Mouse (Mus musculus): ENCODE data around the gene Nxpe4.

Nxpe4 gene

GRCm38 (mm10) chr9:48161505-48162192 is at the start of gene Nxpe4:
Gene Nxpe4 (plus strand): TSS chr9:48162023.
- DNase-seq (ENCODE audit: low read depth, low spot score): peak; percentile 92

GRCm38 (mm10) chr9:48126815-48127214 is 35.0 kb upstream of the Nxpe4 start:
- no peak for DNase-seq (ENCODE audit: low read depth, low spot score)

GRCm38 (mm10) chr9:48137507-48137906 is 24.3 kb upstream of the Nxpe4 start:
- DNase-seq (ENCODE audit: low read depth, low spot score): peak; percentile 59

- peak; percentile 8 for DNase-seq (ENCODE audit: low read depth, low spot score)
Observed at GRCm38 (mm10) chr9:48140485-48141411, 21.1 kb upstream of the Nxpe4 start.

- no peak for DNase-seq (ENCODE audit: low read depth, low spot score)
Observed at GRCm38 (mm10) chr9:48142646-48143045, 19.2 kb upstream of the Nxpe4 start.

GRCm38 (mm10) chr9:48146761-48147160 is 15.1 kb upstream of the Nxpe4 start:
- no peak for DNase-seq (ENCODE audit: low read depth, low spot score)

GRCm38 (mm10) chr9:48166531-48166930 is 4.7 kb downstream of the Nxpe4 start:
- peak; percentile 30 for DNase-seq (ENCODE audit: low read depth, low spot score)

GRCm38 (mm10) chr9:48176764-48177163 is 14.9 kb downstream of the Nxpe4 start:
- peak; percentile 61 for DNase-seq (ENCODE audit: low read depth, low spot score)

- no peak for DNase-seq (ENCODE audit: low read depth, low spot score)
Observed at GRCm38 (mm10) chr9:48181300-48181699, 19.5 kb downstream of the Nxpe4 start.

- no peak for DNase-seq (ENCODE audit: low read depth, low spot score)
Observed at GRCm38 (mm10) chr9:48182718-48183414, 21.0 kb downstream of the Nxpe4 start.

- no peak for DNase-seq (ENCODE audit: low read depth, low spot score)
Observed at GRCm38 (mm10) chr9:48184319-48184718, 22.5 kb downstream of the Nxpe4 start.

- no peak for DNase-seq (ENCODE audit: low read depth, low spot score)
Observed at GRCm38 (mm10) chr9:48188854-48189253, 27.0 kb downstream of the Nxpe4 start.

- peak; percentile 74 for DNase-seq (ENCODE audit: low read depth, low spot score)
Observed at GRCm38 (mm10) chr9:48197458-48197884, 35.6 kb downstream of the Nxpe4 start.

- no peak for DNase-seq (ENCODE audit: low read depth, low spot score)
Observed at GRCm38 (mm10) chr9:48210970-48211369, 49.1 kb downstream of the Nxpe4 start.

GRCm38 (mm10) chr9:48211912-48212311 is 50.1 kb downstream of the Nxpe4 start:
- DNase-seq (ENCODE audit: low read depth, low spot score): no peak

GRCm38 (mm10) chr9:48214751-48215150 is 52.9 kb downstream of the Nxpe4 start:
- DNase-seq (ENCODE audit: low read depth, low spot score): no peak

GRCm38 (mm10) chr9:48216091-48217001 is 54.5 kb downstream of the Nxpe4 start:
- no peak for DNase-seq (ENCODE audit: low read depth, low spot score)

- no peak for DNase-seq (ENCODE audit: low read depth, low spot score)
Observed at GRCm38 (mm10) chr9:48230706-48231105, 68.9 kb downstream of the Nxpe4 start.

- no peak for DNase-seq (ENCODE audit: low read depth, low spot score)
Observed at GRCm38 (mm10) chr9:48236455-48236854, 74.6 kb downstream of the Nxpe4 start.

GRCm38 (mm10) chr9:48238153-48238755 is 76.4 kb downstream of the Nxpe4 start:
- DNase-seq (ENCODE audit: low read depth, low spot score): peak; percentile 69
